Mouse (Mus musculus): ENCODE measurements around the gene Hoxa10.

- TF ChIP-seq CTCF (IDR thresholded peaks at IDR 0.05; ENCODE audit: low read depth, low read length), result no peak
- no peak for TF ChIP-seq TAL1 (conservative IDR thresholded peaks at IDR 0.05; ENCODE audit: low read depth, low read length)
- TF ChIP-seq GATA1 (IDR thresholded peaks at IDR 0.05; ENCODE audit: borderline replicate concordance, low read length), result no peak
- no peak for TF ChIP-seq POLR2AphosphoS5 (IDR thresholded peaks at IDR 0.05; ENCODE audit: insufficient replicate concordance, low read depth, low read length)
Observed at GRCm38 (mm10) chr6:52259081-52259790, 18.6 kb upstream of the Hoxa10 start.
